Mouse (Mus musculus) hindbrain, postnatal 0 days (tissue): ENCODE measurements at regions not wholly inside any gene's neighbourhood (a gene's known extent, or its start where the extent isn't known, plus 50 kb on each side); places are given as distances from the start of the nearest gene placed in this dataset.
"Not testable (repeated sequence)": the region's sequence is repeated elsewhere in the genome, so short reads cannot be mapped to it uniquely, and the experiment has no call there.

Experiments used
- ATAC-seq: fragments of 200-750 bp; cut with Nextera tagmentation; 2 replicates; pipeline ENCODE4 v1.8.0; 2017; ENCODE audit warnings: mild to moderate bottlenecking, moderate TSS enrichment, moderate library complexity
- DNase-seq: peaks from one replicate; pipeline ENCODE4 v3.0.0-alpha.2; 2015; ENCODE audit warnings: low spot score
- H3K27ac ChIP-seq: fragments of 300-500 bp; sonication (generic); 2 replicates; pipeline ENCODE4 v1.5.1; 2014; ENCODE audit warnings: mild to moderate bottlenecking
- H3K27me3 ChIP-seq: fragments of 300-500 bp; sonication (generic); 2 replicates; pipeline ENCODE4 v1.6.1; 2014; ENCODE audit warnings: low read length, mixed read lengths; ENCODE audit not compliant: insufficient read depth
- H3K36me3 ChIP-seq: fragments of 300-500 bp; sonication (generic); 2 replicates; pipeline ENCODE4 v1.6.1; 2014; ENCODE audit warnings: low read length, mixed read lengths; ENCODE audit not compliant: insufficient read depth
- H3K4me1 ChIP-seq: fragments of 300-500 bp; sonication (generic); 2 replicates; pipeline ENCODE4 v1.6.1; 2014; ENCODE audit warnings: antibody characterized with exemption, low read length, mixed read lengths; ENCODE audit not compliant: insufficient read depth
- H3K4me2 ChIP-seq: fragments of 300-500 bp; sonication (generic); 2 replicates; pipeline ENCODE4 v1.6.1; 2014; ENCODE audit warnings: low read depth, mild to moderate bottlenecking, low read length, moderate library complexity, mixed read lengths
- H3K4me3 ChIP-seq: fragments of 300-500 bp; sonication (generic); 2 replicates; pipeline ENCODE4 v1.5.1; 2014; ENCODE audit warnings: low read length
- H3K9ac ChIP-seq: fragments of 300-500 bp; sonication (generic); replicated peaks from 2 replicates; pipeline ENCODE4 v1.6.1; 2014; ENCODE audit warnings: mild to moderate bottlenecking, low read length, moderate library complexity, mixed read lengths
- H3K9me3 ChIP-seq: fragments of 300-500 bp; sonication (generic); 2 replicates; pipeline ENCODE4 v1.6.1; 2016; ENCODE audit warnings: low read length, mixed read lengths
- CTCF ChIP-seq: IDR thresholded peaks from 2 replicates; pipeline ENCODE4 v1.5.1; 2016; ENCODE audit warnings: antibody characterized with exemption, control low read depth, low read depth
- WGBS: fragments of 180-500 bp; shearing (Covaris S2); extraction: QIAGEN DNeasy Blood & Tissue Kit; methylation state at CpG from one replicate; pipeline ENCODE4 v1.1.7; 2014; 5-methylcytosine and 5-hydroxymethylcytosine counted together

GRCm38 (mm10) chr6:89157501-89157900 lies 204.9 kb downstream of the Plxna1 start:
- H3K9me3 ChIP-seq, result no peaks in the 10 kb centered on the region
- no peak overlapping the region for H3K4me2 ChIP-seq
- H3K4me1 ChIP-seq, result no peaks in the 10 kb centered on the region
- 100% methylated on average over 1 of the region's 1 CpGs for WGBS
- DNase-seq (no peak), ATAC-seq (no peak)
- no peak overlapping the region for H3K9ac ChIP-seq
- H3K27me3 ChIP-seq, result no peaks in the 10 kb centered on the region
- no peak overlapping the region for H3K4me3 ChIP-seq
- H3K36me3 ChIP-seq, result no peaks in the 10 kb centered on the region
- no peak for TF ChIP-seq CTCF
- H3K27ac ChIP-seq, result no peak overlapping the region

- ATAC-seq, result no peak
Observed at GRCm38 (mm10) chr6:89160051-89160450, 202.4 kb downstream of the Plxna1 start.

GRCm38 (mm10) chr6:89161746-89162145 lies 200.7 kb downstream of the Plxna1 start:
- Histone ChIP-seq H3K4me3 (no peak overlapping the region), H3K36me3 (no peaks in the 10 kb centered on the region), H3K4me2 (no peak overlapping the region), H3K9me3 (no peaks in the 10 kb centered on the region), H3K9ac (no peak overlapping the region), H3K27me3 (no peaks in the 10 kb centered on the region), H3K27ac (no peak overlapping the region), H3K4me1 (no peaks in the 10 kb centered on the region)
- ATAC-seq (no peak), DNase-seq (no peak)
- WGBS, result 89% methylated on average over 1 of the region's 1 CpGs
- no peak for TF ChIP-seq CTCF

More at GRCm38 (mm10) chr6:89160051-89160450, 202.4 kb downstream of the Plxna1 start:
- WGBS, result 24% methylated on average over 7 of the region's 7 CpGs
- Histone ChIP-seq H3K36me3 (no peaks in the 10 kb centered on the region), H3K4me1 (no peaks in the 10 kb centered on the region), H3K27ac (no peak overlapping the region), H3K4me3 (no peak overlapping the region), H3K9me3 (no peaks in the 10 kb centered on the region), H3K4me2 (no peak overlapping the region), H3K27me3 (no peaks in the 10 kb centered on the region), H3K9ac (no peak overlapping the region)
- no peak for TF ChIP-seq CTCF
- no peak for DNase-seq

- Histone ChIP-seq H3K27me3 (no peaks in the 10 kb centered on the region), H3K4me1 (no peaks in the 10 kb centered on the region), H3K9ac (no peak overlapping the region), H3K4me3 (no peak overlapping the region), H3K27ac (no peak overlapping the region), H3K9me3 (no peaks in the 10 kb centered on the region), H3K36me3 (no peaks in the 10 kb centered on the region), H3K4me2 (no peak overlapping the region)
- no peak for TF ChIP-seq CTCF
- DNase-seq (no peak), ATAC-seq (no peak)
- WGBS, result 80% methylated on average over 2 of the region's 2 CpGs
Observed at GRCm38 (mm10) chr6:89169520-89169919, 192.9 kb downstream of the Plxna1 start.

GRCm38 (mm10) chr6:89184920-89185319 lies 177.5 kb downstream of the Plxna1 start:
- not testable (repeated sequence) for H3K9me3 ChIP-seq, H3K27ac ChIP-seq, H3K27me3 ChIP-seq, H3K4me3 ChIP-seq, H3K9ac ChIP-seq, DNase-seq, H3K36me3 ChIP-seq, H3K4me1 ChIP-seq, ATAC-seq, H3K4me2 ChIP-seq
- no CpG with 5 or more reads among the region's 7 CpGs for WGBS

- 11% methylated on average over 19 of the region's 19 CpGs for WGBS
- not testable (repeated sequence) for H3K27ac ChIP-seq, ATAC-seq, H3K36me3 ChIP-seq, H3K4me3 ChIP-seq, H3K9ac ChIP-seq, H3K9me3 ChIP-seq, H3K27me3 ChIP-seq, DNase-seq, H3K4me1 ChIP-seq
- H3K4me2 ChIP-seq, result peak overlapping the region; percentile 41
Observed at GRCm38 (mm10) chr6:89200514-89201284, 161.7 kb downstream of the Plxna1 start.

GRCm38 (mm10) chr6:89215021-89215420 lies 147.4 kb downstream of the Plxna1 start:
- ATAC-seq (no peak), DNase-seq (no peak)
- Histone ChIP-seq H3K9me3 (no peaks in the 10 kb centered on the region), H3K4me2 (no peak overlapping the region), H3K4me1 (no peaks in the 10 kb centered on the region), H3K27ac (no peak overlapping the region), H3K27me3 (no peaks in the 10 kb centered on the region), H3K9ac (no peak overlapping the region), H3K36me3 (no peaks in the 10 kb centered on the region), H3K4me3 (no peak overlapping the region)
- WGBS, result 46% methylated on average over 3 of the region's 3 CpGs
- no peak for TF ChIP-seq CTCF
